Mouse (Mus musculus) thymus, adult 2 months (tissue): Measurements from ENCODE around the gene Bzw1.

Experiments used
- CTCF ChIP-seq: fragments of 200-500 bp; IDR thresholded peaks from 2 replicates; pipeline ENCODE4 v1.5.1; 2012; ENCODE audit warnings: mild to moderate bottlenecking, control low read depth, low read length, moderate library complexity, borderline replicate concordance; ENCODE audit not compliant: control insufficient read depth, poor library complexity, insufficient read depth; ENCODE audit errors: extremely low read depth
- POLR2A ChIP-seq: fragments of 200-500 bp; IDR thresholded peaks from 2 replicates; pipeline ENCODE4 v1.6.1; 2012; ENCODE audit warnings: mild to moderate bottlenecking, low read length, control low read depth, moderate library complexity; ENCODE audit not compliant: control insufficient read depth, poor library complexity, insufficient read depth; ENCODE audit errors: extremely low read depth

DNA sequence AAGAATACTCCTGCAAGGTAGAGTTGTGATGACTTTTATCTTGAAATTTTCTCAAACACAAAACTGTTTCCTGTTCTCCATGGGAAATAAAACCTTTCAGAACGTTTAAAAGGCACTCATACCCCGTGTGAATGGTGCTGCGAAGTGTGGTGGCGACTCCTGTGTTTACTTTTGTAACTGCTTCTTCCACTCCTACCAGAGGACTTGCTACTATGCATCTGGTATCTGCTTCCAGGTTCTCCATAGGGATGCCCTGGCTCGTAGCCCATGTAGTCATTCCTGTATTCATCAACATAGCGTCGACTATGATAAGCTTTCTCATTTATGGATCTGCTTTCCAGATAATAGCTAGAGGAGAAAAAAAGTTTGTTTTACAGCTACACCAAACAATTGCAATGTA, 28.3 kb downstream of the Bzw1 start:
- TF ChIP-seq CTCF (no peak), POLR2A (no peak)
